Mouse (Mus musculus) c-Kit-positive CD71-negative TER-119-negative erythroid progenitor cells, embryonic 14.5 days (primary cell): ENCODE results near the gene Plekhg4.

Experiments used
- DNase-seq: peaks from one replicate; pipeline ENCODE4 v3.0.0-alpha.2; 2013; ENCODE audit warnings: low read depth

The Plekhg4 gene

DNA sequence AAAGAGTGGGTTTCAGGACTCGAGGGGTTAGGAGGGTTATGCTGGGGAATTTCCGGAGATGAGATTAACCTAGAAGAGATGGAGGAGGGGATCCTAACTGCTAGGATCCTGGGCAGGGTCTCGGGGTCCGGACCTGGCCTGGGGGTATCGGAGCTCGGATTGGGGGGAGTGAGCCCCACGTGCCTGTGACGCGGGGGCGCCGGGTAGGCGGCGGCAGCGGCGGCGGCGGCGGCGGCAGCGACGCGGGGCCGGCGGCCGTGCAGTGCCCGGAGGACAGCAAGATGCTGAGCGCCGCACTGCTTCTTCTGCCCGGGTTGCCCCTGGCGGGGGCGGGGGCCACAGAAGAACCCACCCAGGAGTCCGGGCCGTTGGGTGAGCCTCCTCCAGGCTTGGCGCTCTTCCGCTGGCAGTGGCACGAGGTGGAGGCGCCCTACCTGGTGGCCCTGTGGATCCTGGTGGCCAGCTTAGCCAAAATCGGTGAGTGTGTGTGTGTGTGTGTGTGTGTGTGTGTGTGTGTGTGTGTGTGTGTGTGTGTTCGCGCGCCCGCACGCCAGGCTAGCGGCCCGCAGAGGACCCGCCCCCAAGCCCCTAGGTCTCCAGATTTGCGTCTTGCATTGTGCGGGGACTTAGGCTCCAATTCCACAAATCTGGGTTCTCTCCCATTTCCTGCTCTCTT is 23.8 kb upstream of the Plekhg4 start:
- no peak for DNase-seq

DNA sequence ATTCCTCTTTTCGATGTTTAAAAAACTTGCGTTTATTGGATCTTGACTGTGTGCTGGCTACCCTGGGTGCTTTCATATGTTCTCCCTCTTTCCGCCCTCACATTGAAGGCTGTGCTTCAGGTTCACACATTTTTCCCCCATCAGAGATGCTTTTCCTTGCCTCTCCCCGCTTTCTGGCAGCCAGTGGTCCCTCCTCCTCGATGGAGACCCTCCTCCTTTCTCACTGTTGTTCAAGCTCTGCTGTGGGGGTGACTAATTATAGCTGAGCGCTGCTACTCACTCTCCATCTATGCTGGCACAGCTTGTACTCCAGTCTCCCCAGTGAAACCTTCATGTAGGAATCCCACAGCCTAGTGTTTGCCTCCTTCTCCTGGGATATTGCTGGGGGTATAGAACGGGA is 22.9 kb upstream of the Plekhg4 start:
- DNase-seq = no peak

DNA sequence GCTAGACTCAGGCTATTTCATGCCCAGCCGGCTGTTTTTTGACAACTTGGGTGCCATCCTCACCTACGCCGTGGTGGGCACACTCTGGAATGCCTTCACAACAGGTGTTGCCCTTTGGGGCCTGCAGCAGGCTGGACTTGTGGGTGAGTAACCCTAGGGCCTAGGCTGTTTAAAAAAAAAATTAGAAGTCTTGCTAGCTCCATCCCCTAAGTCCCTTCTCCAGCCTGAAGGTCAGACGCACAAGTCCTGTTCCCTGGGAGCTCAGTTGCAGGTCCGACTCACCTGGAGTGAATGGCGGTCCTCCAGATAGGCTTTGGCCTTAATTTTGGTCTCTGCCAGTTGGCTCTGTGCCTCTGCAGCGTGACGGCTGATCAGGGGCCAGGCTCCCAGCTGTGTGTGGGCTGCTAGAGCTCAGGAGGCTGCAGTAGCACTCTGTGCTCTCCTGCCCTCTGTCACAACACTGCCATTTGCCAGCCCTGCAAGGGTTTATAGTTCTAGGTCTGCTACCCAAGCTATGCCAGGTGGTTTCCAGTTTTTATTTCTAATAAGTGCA is 19.4 kb upstream of the Plekhg4 start:
- DNase-seq = no peak

DNA sequence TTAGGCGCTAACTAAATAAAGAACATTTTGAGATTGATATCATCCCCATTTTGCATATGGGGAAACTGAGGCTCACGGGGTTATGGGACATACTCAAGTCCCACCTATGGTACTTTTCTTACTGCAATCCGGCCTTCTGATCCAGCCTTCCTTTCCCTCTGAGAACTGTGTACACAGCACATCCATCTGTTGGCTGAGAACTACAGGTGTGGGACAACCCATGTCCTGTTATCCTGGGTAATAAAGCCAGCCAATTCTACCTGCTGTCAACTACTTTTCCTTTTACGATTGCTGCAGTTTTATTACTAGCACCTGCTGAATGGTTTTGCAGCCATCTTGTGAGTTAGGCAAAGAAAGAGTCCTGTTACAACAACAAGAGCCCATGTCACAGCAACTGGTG is 18.5 kb upstream of the Plekhg4 start:
- no peak for DNase-seq

DNA sequence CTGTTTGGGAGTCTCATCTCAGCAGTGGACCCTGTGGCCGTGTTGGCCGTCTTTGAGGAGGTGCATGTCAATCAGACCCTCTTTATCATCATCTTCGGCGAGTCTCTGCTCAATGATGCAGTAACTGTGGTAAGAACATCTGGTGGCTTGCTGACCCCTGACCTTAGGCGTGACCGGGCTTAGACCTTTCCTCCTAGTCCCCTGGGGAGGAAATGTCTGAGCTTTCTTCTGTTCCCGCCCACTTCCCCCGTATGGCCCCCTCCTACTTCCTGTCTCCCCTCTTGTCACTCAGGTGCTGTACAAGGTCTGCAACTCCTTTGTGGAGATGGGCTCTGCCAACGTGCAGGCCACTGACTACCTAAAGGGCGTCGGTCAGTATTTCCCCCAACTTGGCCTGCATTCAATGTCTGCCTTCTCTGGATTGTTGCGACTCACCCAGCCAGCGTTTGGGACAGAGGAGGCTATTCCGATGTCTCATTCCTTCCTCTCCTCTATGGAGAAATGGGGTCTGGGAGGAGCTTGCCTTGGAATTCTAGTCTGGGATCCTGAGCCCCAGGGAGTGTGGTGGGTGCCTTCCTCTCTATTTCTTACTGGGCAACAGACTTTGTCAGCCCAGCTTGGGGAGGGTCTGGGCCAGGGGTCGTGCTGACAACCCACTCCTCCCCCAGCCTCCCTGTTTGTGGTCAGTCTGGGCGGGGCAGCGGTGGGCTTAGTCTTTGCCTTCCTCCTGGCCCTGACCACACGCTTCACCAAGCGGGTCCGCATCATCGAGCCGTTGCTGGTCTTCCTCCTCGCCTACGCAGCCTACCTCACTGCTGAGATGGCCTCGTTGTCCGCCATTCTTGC is 17.7 kb upstream of the Plekhg4 start:
- DNase-seq = no peak

DNA sequence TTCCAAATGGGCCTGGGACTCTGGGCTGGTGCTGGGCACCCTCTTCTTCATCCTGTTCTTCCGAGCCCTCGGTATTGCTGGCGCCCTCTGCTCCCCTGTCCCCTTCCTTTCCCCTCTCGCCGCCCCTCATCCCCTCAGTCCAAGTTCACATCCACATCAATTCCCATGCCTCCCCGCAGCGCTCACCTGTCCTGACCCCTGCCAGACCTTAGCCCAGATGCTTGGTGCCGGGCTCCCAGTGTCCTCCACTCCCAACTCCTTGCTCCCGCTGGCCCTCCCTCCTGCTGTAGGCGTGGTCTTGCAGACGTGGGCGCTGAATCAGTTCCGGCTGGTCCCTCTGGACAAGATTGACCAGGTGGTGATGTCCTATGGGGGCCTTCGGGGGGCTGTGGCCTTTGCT is 16.4 kb upstream of the Plekhg4 start:
- DNase-seq = no peak

DNA sequence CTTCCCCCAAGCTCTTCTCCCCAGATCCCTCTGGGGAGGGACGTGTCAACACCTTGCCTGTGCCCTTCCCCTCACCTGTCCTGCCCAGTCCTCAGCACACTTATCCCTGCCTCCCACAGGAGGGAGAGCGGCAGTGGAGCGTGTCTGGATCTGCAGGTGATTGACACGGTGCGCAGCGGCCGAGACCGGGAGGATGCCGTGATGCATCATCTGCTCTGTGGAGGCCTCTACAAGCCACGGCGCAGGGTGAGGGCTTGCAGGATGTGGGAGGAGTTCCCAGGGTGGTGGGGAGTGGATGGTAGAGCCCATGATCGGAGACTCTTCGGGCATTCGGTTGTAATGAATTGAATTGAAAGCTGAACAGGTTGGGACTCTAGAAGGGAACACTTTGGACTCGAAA is 13.9 kb upstream of the Plekhg4 start:
- DNase-seq = no peak

DNA sequence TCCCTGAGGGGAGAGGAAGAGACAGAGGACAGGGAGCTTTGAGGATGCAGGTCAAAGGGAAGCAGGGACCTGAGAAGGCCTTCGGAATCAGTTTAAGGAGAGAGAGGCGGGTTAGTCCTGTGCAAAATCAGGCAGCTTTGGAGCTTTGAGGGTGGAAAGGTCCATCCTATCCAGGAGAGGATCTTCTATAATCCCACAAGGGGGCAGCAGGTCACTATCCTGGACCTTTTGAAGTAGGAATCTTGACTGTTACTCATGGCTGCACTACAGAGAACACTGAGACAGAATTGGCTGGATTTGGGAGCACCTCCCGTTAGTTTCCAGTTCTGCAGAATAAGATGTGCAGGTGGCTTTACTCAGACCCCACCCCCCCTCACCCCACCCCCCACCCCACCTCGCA is 13.4 kb upstream of the Plekhg4 start:
- DNase-seq = no peak

DNA sequence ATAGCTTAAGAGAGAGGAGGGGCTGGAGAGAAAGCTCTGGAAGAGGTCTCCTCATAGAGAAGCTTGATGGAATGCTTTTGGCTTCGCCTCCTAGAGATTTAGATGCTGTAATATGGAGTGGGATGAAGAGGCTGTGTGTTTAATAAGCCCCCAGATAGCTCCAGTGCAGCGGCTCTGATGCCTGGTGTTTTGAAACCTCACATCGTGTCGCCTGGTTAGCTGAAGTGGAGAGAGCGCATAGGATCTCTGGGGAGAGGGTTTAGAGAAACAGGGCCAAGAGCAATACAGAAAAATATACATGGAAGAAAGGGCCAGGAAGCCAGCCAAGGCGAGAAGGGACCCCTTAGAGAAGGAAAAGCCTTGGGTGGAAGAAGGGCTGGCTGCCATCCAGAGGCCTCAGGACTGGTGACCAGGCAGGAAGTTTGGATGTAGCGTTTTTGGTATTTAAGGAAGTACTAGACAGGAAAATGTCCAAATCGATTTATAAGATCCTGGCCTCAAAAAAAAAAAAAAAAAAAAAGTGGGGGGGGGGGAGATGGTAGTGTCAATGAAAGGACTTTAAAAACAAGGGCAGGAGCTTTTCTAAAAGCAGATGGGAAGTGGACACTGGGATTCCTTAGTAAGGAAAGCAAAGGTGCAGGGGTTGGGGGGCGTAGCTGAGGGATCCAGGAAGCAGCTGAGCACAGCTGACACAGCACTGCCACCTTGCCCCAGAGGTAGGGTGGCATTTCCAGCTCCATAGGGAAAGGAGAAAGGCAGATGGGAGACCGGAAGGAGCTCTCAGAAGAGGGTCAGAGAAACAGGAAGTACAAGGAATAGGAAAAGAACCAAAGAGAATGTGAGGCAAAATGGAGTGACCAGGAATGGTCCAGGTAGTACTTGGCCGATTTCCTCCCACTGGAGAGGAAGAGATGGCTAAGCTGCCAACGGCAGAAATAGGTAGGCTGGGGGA is 11.0 kb upstream of the Plekhg4 start:
- no peak for DNase-seq

DNA sequence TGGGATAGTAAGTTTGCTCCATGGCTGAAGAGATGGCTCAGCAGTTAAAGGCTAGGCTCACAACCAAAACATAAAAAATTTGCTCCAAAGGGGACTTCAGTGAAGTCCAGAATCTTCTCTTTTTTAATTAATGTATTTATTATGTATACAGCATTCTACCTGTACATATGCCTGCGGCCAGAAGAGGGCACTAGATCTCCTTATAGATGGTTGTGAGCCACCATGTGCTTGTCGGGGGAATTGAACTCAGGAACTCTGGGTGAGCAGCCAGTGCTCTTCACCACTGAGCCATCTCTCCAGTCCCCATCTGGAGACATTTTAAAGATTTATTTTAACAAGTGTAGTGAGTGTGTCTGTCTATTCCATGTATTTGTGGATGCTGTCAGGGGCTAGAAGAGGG is 6.0 kb upstream of the Plekhg4 start:
- DNase-seq = no peak

DNA sequence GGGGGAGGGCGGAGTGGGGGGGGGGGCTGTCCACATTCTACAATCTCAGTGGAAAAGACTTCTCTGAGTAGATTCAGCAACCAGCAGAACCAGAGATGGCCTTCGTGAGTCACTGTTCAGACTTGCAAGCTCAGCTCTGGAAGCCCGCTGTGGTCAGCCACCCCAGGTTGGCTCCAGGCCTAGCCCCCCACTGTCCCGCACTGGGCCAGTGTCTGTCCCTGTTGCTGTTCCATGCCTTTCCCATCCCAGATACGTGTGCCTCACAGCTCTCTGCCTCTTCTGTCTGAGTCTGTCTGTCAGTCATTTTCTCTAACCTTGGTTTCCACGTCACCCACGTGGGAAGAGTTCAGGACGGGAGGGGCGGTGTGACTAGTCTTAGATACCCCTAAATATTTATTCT is 601 bp upstream of the Plekhg4 start:
- no peak for DNase-seq

DNA sequence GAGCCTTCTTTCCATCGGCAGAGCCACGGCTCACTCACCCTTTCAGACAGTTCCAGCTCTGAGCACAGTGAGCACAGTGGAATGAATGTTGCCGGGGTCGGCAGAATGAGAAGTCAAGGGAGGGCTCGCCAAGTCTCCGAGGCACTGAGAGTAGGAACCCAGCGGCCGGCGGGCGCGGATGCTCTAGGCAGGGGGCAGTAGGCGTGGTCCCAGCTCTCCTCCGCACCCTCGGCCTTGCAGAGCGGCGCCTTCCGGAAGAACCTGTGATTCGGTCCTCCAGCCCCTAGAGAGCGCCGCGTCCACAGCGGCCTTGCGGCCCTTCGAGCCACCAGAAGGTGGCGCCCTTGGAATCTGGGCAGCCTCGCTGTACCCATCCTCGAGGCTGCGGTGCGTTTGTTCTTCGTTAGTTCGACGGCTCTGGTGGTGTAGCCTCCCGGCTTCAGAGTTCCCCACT is 1.5 kb downstream of the Plekhg4 start:
- peak; percentile 26 for DNase-seq

DNA sequence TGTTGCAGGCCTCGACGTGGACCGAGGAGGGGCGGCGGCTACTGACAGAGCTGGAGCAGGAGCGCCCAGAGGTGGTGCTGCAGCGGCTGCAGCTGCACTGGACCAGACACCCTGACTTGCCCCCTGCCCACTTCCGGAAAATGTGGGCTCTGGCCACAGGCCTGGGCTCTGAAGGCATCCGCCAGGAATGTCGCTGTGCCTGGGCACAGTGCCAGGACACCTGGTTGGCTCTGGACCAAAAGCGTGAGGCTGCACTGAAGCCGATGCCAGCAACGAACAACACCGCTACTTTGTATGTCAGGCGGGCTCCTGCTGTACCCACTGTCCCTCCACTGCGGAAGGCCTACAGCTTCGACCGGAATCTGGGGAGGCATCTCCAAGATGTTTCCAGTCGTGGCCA is 5.6 kb downstream of the Plekhg4 start:
- no peak for DNase-seq

DNA sequence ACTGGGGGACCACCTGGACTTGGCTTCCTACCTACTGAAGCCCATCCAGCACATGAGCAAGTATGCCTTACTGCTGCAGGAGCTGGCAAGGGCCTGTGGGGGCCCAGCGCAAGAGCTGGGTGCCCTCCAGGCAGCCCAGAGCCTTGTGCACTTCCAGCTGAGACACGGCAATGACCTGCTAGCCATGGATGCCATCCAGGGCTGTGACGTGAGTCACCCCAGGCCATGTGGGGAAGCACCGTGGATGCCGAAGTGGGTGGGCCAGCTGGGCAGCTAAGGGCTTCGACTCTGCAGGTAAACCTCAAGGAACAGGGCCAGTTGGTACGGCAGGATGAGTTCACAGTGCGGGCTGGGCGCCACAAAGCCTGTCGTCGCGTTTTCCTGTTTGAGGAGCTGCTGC is 7.2 kb downstream of the Plekhg4 start:
- DNase-seq = no peak

DNA sequence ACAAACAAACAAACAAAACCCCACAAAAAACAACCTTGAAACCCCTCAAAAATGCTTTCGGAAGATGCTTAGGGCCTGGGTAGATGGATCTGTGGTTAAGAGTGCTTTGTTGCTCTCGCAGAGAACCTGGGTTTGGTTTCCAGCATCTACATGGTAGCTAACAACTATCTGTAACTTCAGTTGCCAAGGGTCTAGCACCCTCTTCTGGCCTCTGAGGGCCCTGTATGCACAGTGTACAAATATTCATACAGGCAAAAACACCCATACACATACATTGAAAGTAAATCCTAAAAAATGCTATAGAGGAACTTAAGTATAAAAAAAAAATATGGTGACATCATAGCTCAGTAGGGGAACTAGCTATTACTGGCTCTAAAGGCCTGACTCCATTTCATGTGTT is 11.0 kb downstream of the Plekhg4 start:
- DNase-seq = no peak

DNA sequence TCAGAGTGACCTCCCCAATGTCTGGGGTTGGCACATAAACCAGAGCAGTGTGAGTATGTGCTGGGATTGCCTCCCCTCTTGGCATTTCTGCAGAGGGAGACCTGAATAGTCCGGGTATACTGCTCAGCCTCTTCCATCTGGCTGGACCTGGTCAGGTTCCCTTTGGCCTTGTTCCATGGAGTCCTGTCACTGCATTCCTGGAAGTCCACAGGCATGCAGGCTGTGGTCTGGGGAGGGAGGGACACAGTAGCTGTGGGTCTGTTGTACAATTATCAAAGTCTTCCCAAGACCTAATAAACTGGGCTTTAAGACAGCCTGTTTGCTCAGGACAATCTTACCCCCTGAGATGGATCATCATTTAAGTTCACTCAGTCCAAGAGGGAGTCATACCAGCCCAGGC is 14.1 kb downstream of the Plekhg4 start:
- DNase-seq = no peak

DNA sequence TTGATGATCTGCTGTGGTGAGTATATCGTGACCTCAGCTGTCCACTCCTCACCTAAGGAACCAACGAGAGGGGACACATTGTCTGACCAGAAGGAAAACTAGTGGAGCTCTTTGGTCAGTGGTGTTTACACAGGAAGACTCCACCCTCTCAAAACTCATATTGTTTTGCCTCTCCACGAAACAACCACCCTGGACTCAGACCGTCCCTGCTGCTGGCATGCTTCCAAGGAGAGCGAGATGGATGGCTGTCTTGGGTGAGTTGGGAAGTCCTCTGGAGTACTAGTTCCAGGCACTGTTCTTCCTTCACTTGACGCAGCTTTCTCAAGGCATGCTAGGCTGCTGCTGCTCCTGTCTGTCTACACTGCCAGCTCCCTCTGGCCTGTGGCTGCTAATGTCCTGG is 16.0 kb downstream of the Plekhg4 start:
- DNase-seq = no peak

DNA sequence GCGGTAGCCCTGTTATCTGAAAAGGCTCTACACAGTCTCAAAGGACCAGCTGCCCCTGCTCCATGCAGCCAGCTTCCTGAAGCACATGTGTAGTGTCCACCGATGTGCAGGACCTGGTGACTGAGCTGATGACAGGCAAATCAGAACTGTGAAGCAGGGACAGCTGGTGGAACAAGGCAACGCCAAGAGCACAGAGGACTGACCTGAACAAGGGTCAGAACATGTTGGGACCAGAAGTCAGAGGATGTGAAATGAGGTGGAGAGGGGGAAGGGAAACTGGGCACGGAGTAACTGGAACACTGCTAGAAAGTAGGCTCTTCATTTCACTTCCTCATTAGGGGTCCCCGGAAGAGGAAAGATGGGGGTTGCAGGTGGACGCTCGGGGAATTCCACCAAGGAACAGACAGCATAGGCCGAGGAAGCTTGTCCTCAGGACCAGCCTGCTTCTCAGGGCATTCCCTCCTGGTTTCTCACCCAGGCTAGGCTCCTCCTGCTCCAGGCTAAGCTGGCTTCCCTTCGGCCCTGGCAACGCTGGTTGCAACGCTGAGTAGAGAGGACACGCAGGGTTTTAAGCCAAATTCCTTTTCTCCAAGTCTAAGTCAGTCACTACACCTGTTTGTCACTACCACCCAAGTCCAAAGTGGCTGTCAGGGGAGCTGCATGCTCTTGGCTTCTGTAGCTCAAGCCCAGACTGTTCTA is 20.2 kb downstream of the Plekhg4 start:
- no peak for DNase-seq

DNA sequence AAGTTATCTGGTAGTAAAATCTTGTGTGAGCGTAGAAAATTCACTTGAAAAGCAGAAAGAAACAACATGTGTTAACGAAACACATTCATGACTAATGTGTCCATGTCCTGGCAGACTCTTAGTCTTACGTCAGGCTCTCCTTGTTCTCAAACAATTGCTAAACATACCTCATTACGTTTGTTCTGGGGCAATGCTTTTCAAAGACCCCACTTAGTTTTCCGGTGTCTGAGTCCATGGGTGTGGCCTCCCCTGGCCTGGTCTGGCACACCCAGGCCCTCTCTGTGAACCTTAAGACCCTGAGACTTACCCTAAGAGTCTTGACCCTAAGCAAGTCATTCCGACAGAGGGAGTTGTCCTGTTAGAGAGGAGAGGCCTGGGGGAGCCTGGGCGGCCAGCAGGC is 20.8 kb downstream of the Plekhg4 start:
- no peak for DNase-seq

DNA sequence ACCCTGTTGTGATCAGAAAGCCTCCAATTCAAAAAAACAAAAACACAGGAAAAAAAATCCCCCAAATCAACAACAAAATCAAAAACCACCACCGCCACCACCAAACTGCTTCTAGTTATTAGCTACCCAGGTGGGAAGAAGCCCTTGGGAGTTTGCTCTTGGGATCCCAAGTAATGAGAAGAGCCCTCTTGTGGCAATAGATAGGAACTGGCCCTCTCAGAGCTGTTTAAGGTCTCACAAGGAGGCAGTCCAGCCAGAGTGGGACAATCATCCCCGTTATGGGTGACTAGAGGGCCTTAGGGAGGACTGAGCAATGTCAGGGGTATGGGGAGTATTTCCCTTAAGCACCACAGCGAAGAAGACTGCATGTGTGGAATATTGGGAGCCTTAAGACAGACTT is 24.7 kb downstream of the Plekhg4 start:
- DNase-seq = peak; percentile 30

DNA sequence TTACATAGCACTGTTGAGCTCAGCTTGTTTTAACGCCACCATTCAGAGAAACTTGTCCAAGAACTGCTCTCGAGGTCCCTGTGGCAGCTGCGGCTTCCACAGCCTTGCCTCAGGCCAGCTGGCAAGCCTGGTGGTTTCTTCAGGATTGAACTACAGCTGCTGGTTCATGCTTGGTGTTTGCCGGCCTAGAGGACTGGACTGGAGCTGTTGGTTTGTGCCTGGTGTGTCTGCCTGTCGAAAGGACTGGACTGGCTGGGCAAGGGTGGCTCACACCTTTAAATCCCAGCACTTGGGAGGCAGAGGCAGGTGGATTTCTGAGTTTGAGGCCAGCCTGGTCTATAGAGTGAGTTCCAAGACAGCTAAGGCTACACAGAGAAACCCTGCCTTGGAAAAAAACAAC is 26.9 kb downstream of the Plekhg4 start:
- DNase-seq = no peak

DNA sequence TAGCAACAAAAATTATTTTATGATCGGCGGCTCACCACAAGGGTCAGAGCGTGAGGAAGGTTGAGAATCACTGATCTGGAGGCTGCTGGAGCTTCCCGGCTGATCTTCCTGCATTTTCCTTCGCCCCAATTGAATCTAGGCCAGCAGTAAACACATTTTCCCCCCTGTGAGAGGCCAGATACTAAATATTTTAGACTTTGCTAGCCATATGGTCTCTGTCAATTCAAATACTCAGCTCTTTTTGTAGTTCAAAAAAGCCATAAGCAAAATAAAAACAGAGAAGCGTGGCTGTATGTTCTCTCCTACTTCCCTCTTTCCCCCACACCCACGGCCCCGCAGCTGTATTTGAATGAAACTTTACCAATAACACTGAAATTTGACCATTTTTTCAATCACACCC is 30.4 kb downstream of the Plekhg4 start:
- no peak for DNase-seq
